7 mouse cellular contexts compared by ENCODE assay signal in the genomic region with DNA sequence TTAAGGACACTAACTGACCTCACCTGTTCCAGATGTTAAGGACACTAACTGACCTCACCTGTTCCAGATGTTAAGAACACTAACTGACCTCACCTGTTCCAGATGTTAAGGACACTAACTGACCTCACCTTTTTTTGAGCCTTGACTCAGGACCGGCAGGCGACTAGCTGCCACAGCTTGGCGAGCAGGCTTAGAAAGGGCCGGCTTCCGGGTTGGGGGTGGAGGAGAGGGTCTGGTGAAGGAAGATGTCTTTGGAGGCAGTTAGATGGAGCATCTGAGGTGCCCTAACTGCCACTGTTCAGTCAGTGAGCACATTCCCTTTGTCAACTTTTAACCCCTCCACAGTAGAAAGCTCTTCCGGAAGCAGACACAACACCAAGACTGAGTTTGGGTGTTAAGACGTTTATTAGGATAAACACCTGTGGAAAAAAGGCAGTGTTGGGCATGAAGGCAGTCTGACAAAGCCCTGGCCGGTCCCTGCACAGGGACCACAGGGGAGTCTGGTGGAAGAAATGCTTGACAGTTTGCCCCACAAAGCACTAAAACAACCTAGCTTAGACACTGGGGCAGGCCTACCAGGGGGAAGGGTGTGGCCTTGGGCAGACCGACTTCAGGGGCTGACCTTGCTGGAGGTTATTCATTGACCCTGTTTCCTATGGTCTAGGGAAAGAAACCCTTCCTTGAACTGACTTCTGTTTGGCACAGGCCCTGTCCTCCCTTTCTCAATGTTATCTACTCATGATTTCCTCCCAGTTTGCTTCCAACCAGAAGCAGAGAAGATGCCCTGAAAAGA. TPM values are rescaled to one million over a fixed set of nuclear protein-coding genes. Genes with fewer than 3 reads are reported as not detected.
A peak's percentile ranks its signal among the peaks of the same experiment; 100 is the strongest.
DNase-seq lines count a peak whose midpoint lies in the region; ATAC-seq lines count a peak whose summit lies in the region.

No protein-coding gene starts in this region.

- peak overlapping the region; percentile 80; the same call in 1 of the 2 replicates for H3K4me2 ChIP-seq in kidney, embryonic 14.5 days (replicated peaks; ENCODE audit: low read depth, low read length)
- 0 out of 2 replicates have a peak overlapping the region, but pooled peaks have one; percentile 79 for H3K4me2 ChIP-seq in embryonic facial prominence, embryonic 14.5 days (ENCODE audit: low read depth, low read length)
- peak overlapping the region; percentile 76 for H3K4me2 ChIP-seq in hindbrain, embryonic 12.5 days (replicated peaks)

- peaks cover 26% of the 10 kb centered on the region for H3K4me1 ChIP-seq in kidney, embryonic 14.5 days (ENCODE audit: control insufficient read depth, insufficient read depth, low read length)
- H3K4me1 ChIP-seq in embryonic facial prominence, embryonic 14.5 days (ENCODE audit: control insufficient read depth, insufficient read depth, low read length), result peaks cover 11% of the 10 kb centered on the region; the same call in 1 of the 2 replicates
- peaks cover 31% of the 10 kb centered on the region for H3K4me1 ChIP-seq in hindbrain, embryonic 12.5 days

- no peak for ATAC-seq in kidney, embryonic 14.5 days (ENCODE audit: low FRiP score, low TSS enrichment)
- no peak for ATAC-seq in embryonic facial prominence, embryonic 14.5 days (ENCODE audit: low read depth)
- no peak for ATAC-seq in hindbrain, embryonic 12.5 days (ENCODE audit: low FRiP score)

- H3K9ac ChIP-seq in kidney, embryonic 14.5 days (ENCODE audit: low read depth, low read length), result 0 out of 2 replicates have a peak overlapping the region, but pooled peaks have one; percentile 7
- H3K9ac ChIP-seq in embryonic facial prominence, embryonic 14.5 days (ENCODE audit: low read depth, low read length), result no peak overlapping the region; the same call in 1 of the 2 replicates
- H3K9ac ChIP-seq in hindbrain, embryonic 12.5 days, result 0 out of 2 replicates have a peak overlapping the region, but pooled peaks have one; percentile 32

- no peaks in the 10 kb centered on the region for H3K27me3 ChIP-seq in kidney, embryonic 14.5 days (ENCODE audit: control insufficient read depth, insufficient read depth, low read length)
- H3K27me3 ChIP-seq in embryonic facial prominence, embryonic 14.5 days (replicated peaks; ENCODE audit: control insufficient read depth, insufficient read depth, low read length), result no peaks in the 10 kb centered on the region
- no peaks in the 10 kb centered on the region for H3K27me3 ChIP-seq in hindbrain, embryonic 12.5 days

- H3K9me3 ChIP-seq in kidney, embryonic 14.5 days (ENCODE audit: control insufficient read depth, low read length), result no peaks in the 10 kb centered on the region
- no peaks in the 10 kb centered on the region for H3K9me3 ChIP-seq in embryonic facial prominence, embryonic 14.5 days (ENCODE audit: control insufficient read depth, low read length)
- no peaks in the 10 kb centered on the region for H3K9me3 ChIP-seq in hindbrain, embryonic 12.5 days (replicated peaks)

- H3K4me3 ChIP-seq in kidney, embryonic 14.5 days (ENCODE audit: low read length), result no peak overlapping the region; the same call in 1 of the 2 replicates
- no peak overlapping the region for H3K4me3 ChIP-seq in embryonic facial prominence, embryonic 14.5 days (ENCODE audit: low read depth, low read length)
- H3K4me3 ChIP-seq in hindbrain, embryonic 12.5 days, result 0 out of 2 replicates have a peak overlapping the region, but pooled peaks have one; percentile 90

- WGBS in kidney, embryonic 14.5 days, result 51% methylated on average over 9 of the region's 9 CpGs
- 50% methylated on average over 9 of the region's 9 CpGs for WGBS in embryonic facial prominence, embryonic 14.5 days
- WGBS in hindbrain, embryonic 12.5 days, result 53% methylated on average over 9 of the region's 9 CpGs

- H3K27ac ChIP-seq in kidney, embryonic 14.5 days (ENCODE audit: low read depth, low read length), result peak overlapping the region; percentile 24; the same call in 1 of the 2 replicates
- H3K27ac ChIP-seq in embryonic facial prominence, embryonic 14.5 days (replicated peaks; ENCODE audit: low read depth, low read length), result no peak overlapping the region
- no peak overlapping the region for H3K27ac ChIP-seq in hindbrain, embryonic 12.5 days

- H3K36me3 ChIP-seq in kidney, embryonic 14.5 days (ENCODE audit: control insufficient read depth, insufficient read depth, low read length), result peaks cover 4% of the 10 kb centered on the region; the same call in 1 of the 2 replicates
- peaks cover 16% of the 10 kb centered on the region; the same call in 1 of the 2 replicates for H3K36me3 ChIP-seq in embryonic facial prominence, embryonic 14.5 days (ENCODE audit: control insufficient read depth, insufficient read depth, low read length)
- H3K36me3 ChIP-seq in hindbrain, embryonic 12.5 days, result peaks cover 13% of the 10 kb centered on the region; the same call in 1 of the 2 replicates

- no peak for DNase-seq in kidney, postnatal 25 days
- DNase-seq in embryonic facial prominence, embryonic 14.5 days (ENCODE audit: low spot score), result no peak
- peak; percentile 25 for DNase-seq in neural tube, embryonic 10.5 days (ENCODE audit: extremely low spot score, low spot score)
- no peak for DNase-seq in right cerebral cortex, postnatal 10 days (ENCODE audit: low spot score in 2 of 2)
- DNase-seq in cerebellum, postnatal 14 days, result no peak

RNA-seq across cellular contexts. Expression of a gene that starts 4.4 kb away (rescaled TPM):
- polyA plus RNA-seq in kidney, embryonic 14.5 days (2014; fragmentation: Nextera tagmentation; extraction: Ambion mirVana), result 22.3 and 25.3 TPM in 2 replicates
- 10.4 and 11.4 TPM in 2 replicates for polyA plus RNA-seq in embryonic facial prominence, embryonic 14.5 days (2014; fragmentation: Nextera tagmentation; extraction: Ambion mirVana)
- 19.5 and 19.6 TPM in 2 replicates for polyA plus RNA-seq in hindbrain, embryonic 12.5 days (2016; fragmentation: Nextera tagmentation; extraction: Ambion mirVana)

RNA-seq across cellular contexts. Expression of a gene that starts 17.0 kb away (rescaled TPM):
- 1.7 and 2.4 TPM in 2 replicates for polyA plus RNA-seq in kidney, embryonic 14.5 days (2014; fragmentation: Nextera tagmentation; extraction: Ambion mirVana)
- polyA plus RNA-seq in embryonic facial prominence, embryonic 14.5 days (2014; fragmentation: Nextera tagmentation; extraction: Ambion mirVana), result 2.5 and 2.7 TPM in 2 replicates
- polyA plus RNA-seq in hindbrain, embryonic 12.5 days (2016; fragmentation: Nextera tagmentation; extraction: Ambion mirVana), result 14.4 and 15.0 TPM in 2 replicates

RNA-seq across cellular contexts. Expression of a gene that starts 21.4 kb away (rescaled TPM):
- 51.1 and 62.2 TPM in 2 replicates for polyA plus RNA-seq in kidney, embryonic 14.5 days (2014; fragmentation: Nextera tagmentation; extraction: Ambion mirVana)
- 29.5 and 36.4 TPM in 2 replicates for polyA plus RNA-seq in embryonic facial prominence, embryonic 14.5 days (2014; fragmentation: Nextera tagmentation; extraction: Ambion mirVana)
- polyA plus RNA-seq in hindbrain, embryonic 12.5 days (2016; fragmentation: Nextera tagmentation; extraction: Ambion mirVana), result 50.7 and 54.5 TPM in 2 replicates

RNA-seq across cellular contexts. Expression of a gene that starts 22.0 kb away (rescaled TPM):
- polyA plus RNA-seq in kidney, embryonic 14.5 days (2014; fragmentation: Nextera tagmentation; extraction: Ambion mirVana), result 0.37 TPM in 2 replicates
- polyA plus RNA-seq in embryonic facial prominence, embryonic 14.5 days (2014; fragmentation: Nextera tagmentation; extraction: Ambion mirVana), result 0.87 and 5.1 TPM in 2 replicates
- polyA plus RNA-seq in hindbrain, embryonic 12.5 days (2016; fragmentation: Nextera tagmentation; extraction: Ambion mirVana), result 2.0 and 3.6 TPM in 2 replicates

RNA-seq across cellular contexts. Expression of a gene that starts 49.6 kb away (rescaled TPM):
- 0.57 and 0.61 TPM in 2 replicates for polyA plus RNA-seq in kidney, embryonic 14.5 days (2014; fragmentation: Nextera tagmentation; extraction: Ambion mirVana)
- polyA plus RNA-seq in embryonic facial prominence, embryonic 14.5 days (2014; fragmentation: Nextera tagmentation; extraction: Ambion mirVana), result 3.0 and 3.3 TPM in 2 replicates
- 3.0 and 3.5 TPM in 2 replicates for polyA plus RNA-seq in hindbrain, embryonic 12.5 days (2016; fragmentation: Nextera tagmentation; extraction: Ambion mirVana)
